Mouse (Mus musculus) T-helper 2 cell (primary cell): Measurements from ENCODE around the gene Actr10.

Source experiments
- in situ Hi-C: fragments of 300-600 bp; cut with MboI, MseI; formaldehyde crosslinking; loops from one replicate; pipeline ENCODE4 v1.15.1; 2025; ENCODE audit warnings: high pct_unique_total_duplicates

Actr10 gene

DNA sequence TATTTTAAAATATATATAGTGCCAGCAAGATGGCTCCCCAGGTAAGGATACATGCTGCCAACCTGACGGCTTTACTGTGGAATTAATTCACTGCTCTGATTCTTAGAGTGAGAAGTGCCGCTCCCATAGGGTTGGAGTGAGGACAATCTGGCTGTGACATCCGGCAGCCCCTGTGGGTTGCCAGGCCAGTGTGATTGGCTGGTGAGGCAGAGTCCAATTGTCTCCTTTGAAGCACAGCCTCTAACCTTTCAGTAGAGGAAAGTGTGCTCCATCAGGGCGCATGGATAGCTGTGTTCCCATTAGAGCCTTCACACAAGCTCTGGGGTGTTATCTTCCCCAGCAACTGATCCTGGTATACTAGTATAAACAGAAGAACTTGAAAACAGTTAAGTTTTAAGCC, 21.0 kb downstream of the Actr10 start:
- in situ Hi-C loops: loop anchor here (25.0 kb wide), 1 partner anchor 1796 kb away; the partner anchor contains the start of genes Lrr1 and Rps29

DNA sequence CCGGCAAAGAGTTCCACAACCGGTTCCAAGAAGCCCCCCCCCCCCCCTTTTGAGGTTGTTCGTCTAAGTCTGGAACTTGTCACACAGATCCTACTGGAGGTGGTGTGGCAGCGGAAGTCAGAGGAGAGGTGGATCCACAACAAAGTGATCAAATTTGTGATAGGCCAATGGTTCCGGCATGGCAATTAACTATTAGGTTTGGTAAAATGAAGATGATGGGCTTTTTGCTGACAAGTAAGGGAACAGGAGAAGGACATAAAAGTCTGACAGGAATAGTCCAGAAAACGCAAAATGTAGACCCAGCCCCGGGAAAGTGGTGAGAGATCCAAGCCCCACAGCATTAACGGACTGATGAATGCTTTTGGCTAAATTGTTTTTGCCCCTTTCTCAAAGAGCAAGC, 29.9 kb downstream of the Actr10 start:
- in situ Hi-C loops: loop anchor here (5.0 to 25.0 kb wide), 2 partner anchors 50 to 1805 kb away; partner anchors contain the start of genes Arid4a, Lrr1 and Rps29

DNA sequence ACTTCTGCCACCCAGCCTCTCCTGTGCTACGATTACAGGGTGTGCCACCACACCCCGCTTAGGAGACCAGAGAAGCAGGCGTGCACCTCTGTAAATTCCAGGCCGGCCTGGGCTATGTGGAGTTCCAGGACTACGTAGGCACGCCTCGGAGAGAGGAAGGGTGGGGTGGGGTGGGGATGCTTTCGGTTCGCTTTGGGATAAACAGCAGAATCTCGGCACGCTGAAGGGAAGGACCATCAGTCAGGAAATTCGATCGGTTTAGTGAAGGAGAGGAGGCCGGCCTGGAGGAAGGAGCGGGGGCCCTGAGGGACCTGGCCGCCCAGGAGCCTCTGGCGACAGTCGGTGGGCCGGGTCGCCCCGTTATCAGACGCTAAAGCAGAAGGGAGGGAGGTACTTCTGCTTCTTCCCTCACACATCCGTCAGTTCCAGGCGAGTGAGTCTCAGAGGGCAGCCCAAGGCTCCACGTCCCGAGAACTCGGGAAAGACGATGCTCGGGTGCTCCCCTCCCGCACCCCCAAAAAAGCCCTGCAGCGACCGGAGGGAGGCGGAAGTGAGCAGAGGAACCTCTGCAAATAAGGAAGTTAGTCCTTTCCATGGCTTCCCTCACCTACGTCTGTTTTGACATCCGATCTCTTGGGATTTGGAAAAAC, 30.6 kb downstream of the Actr10 start:
- in situ Hi-C loops: loop anchor here (5.0 to 25.0 kb wide), 2 partner anchors 49 to 1806 kb away; partner anchors contain the start of genes Arid4a, Lrr1 and Rps29

GRCm38 (mm10) chr12:70968791-70969307, 31.2 kb downstream of the Actr10 start:
- in situ Hi-C loops: loop anchor here (5.0 to 25.0 kb wide), 2 partner anchors 48 to 1807 kb away; partner anchors contain the start of genes Arid4a, Lrr1 and Rps29

- in situ Hi-C loops: loop anchor here (5.0 to 25.0 kb wide), 2 partner anchors 48 to 1807 kb away; partner anchors contain the start of genes Arid4a, Lrr1 and Rps29
Observed at GRCm38 (mm10) chr12:70969485-70970184, 32.0 kb downstream of the Actr10 start.

DNA sequence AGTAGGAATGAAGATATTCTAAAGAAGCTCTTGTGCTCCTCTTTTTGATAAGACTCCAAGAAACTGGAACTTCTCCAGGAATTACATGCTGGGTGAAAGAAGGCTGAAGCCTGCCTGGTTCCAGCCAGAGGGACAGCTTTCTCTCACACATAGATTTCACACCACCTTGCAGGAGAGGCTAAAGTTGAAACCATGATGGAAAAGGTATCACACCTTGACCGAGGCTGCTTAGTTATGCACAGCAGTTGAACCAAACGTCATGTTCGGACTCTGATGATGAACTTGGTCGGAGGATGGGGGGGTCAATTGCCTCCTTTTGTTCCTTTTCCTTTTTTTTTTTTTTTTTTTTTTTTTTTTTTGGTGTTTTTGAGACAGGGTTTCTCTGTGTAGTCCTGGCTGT, 36.2 kb downstream of the Actr10 start:
- in situ Hi-C loops: loop anchor here (25.0 kb wide), 1 partner anchor 1812 kb away; the partner anchor contains the start of genes Lrr1 and Rps29

- in situ Hi-C loops: loop anchor here (25.0 kb wide), 1 partner anchor 1812 kb away; the partner anchor contains the start of genes Lrr1 and Rps29
Observed at GRCm38 (mm10) chr12:70974441-70975266, 37.0 kb downstream of the Actr10 start, which contains the start of gene Psma3. Gene Psma3 (plus strand): TSS chr12:70974621.

GRCm38 (mm10) chr12:70975406-70975805, 37.7 kb downstream of the Actr10 start:
- in situ Hi-C loops: no loop called here

- in situ Hi-C loops: no loop called here
Observed at GRCm38 (mm10) chr12:70975891-70976290, 38.2 kb downstream of the Actr10 start.

- in situ Hi-C loops: no loop called here
Observed at GRCm38 (mm10) chr12:70978345-70978744, 40.7 kb downstream of the Actr10 start.

DNA sequence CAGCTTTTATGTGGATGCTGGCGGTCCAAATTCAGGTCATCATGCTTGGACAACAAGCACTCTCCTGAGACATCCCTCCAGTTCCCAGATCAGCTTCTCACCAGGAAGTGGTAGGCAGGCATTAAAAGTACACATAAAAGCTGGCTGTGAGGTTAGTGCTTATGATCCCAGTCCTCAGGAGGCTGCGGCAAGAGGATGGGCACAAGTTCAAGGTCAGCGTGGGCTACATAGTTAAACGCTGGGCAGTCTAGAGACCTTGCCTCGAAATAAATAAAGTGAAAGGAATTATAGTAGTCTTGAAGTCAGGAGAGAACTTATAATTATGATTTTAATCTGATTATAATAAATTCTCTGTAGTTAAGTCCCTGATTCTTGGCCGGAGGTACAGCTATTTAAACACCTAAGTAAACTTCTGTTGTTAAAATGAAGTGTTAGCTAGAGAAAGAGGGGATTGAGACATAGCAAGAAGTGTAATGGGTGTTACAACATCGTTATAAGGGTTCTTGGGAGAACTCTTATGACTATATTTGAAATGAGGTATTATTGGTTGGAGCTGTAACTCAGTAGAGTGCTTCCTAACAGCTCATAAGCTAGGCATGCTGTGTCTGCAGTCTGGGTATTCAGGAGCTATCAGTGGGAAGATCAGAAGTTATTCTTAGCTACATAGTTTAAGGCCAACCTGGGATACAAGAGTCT, 47.3 kb downstream of the Actr10 start:
- in situ Hi-C loops: no loop called here

GRCm38 (mm10) chr12:70997225-70997624, 59.6 kb downstream of the Actr10 start:
- in situ Hi-C loops: no loop called here

DNA sequence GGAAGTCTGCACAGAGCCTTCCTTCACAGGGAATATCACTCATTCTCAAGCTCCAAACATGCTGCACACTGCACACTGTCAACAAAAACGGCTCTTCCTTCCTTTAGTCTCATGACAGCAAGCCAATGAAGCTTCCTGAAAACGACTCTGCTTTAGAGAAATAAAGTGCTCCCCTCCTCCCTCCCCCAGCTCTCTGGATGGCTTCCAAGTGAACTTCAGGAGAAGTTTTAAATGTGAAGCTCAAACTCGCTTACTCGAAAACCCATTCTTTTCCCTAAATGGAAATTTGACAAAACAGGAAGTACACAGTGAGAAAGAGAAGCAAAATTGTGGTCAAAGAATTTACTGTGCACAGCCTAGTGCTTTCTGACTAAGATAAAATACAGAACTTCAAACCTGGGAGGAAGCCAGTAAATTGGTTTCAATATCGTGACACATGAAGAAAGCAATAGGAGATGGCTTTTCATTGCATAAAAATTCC, 61.8 kb downstream of the Actr10 start:
- in situ Hi-C loops: no loop called here

GRCm38 (mm10) chr12:71000344-71000743, 62.7 kb downstream of the Actr10 start:
- in situ Hi-C loops: no loop called here

GRCm38 (mm10) chr12:71001456-71001855, 63.8 kb downstream of the Actr10 start:
- in situ Hi-C loops: no loop called here

DNA sequence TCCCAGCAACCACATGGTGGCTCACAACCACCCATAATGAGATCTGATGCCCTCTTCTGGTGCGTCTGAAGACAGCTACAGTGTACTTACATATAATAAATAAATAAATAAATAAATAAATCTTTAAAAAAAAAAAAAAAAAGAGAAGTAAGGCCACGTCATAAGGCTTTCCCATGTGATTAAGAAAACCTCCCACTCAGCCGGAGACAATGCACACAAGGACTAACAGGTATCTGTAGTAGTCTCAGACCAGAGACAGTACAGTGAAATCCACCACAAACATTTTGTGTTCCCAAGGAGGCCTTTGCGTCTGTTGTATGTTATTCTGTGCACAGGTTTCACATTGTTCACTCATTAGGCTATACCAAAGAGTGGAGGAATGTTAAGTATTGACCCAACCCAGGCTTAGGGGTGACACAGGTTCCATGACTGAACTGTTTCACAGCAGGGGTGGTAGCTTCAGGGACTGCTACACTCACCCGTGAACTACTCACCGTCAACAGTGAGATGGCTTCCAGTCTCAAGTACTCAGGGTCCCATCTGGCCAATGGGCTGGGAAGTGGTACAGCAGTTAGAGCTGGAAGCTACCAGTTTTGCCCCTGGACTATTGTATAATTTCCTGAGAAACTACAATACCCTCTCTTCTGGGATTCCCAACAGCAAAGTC, 66.2 kb downstream of the Actr10 start:
- in situ Hi-C loops: no loop called here

GRCm38 (mm10) chr12:71006141-71006540, 68.5 kb downstream of the Actr10 start:
- in situ Hi-C loops: no loop called here

DNA sequence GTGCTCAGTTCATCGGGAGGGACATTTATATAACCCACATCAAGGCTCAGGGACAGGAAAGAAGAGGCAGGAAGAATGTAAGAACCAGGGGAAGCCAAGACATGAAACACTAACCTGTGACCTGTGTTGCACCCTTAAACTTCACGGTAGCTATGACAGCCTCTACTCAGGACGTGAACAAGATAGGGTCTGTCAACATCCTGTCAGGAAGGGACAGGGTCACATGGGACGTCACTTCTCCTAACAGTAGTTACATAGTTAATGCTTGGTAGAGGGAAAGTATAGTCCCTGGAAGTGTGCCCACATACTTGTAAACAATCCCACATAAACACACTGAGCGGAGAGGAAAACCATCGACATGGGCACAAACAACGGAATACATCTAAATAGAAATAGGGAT, 69.2 kb downstream of the Actr10 start:
- in situ Hi-C loops: no loop called here

DNA sequence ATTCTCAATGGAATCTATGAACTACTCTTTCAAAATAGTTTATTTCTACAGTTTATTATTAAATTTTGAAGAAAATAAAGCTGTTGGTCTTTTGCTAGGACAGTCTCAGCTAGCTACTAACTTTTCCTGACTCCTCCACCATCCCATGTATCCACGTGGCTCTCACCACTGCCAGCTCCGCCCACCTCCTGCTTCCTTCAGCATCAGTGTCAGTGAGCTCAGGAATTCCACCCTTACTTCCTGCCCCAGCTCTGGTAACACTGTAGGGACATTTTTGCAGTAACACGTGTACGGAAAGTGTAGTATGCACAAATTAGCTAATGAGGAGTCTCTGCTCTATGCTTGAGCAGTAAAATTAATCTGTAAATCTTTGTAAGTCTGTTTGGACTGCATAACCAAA, 72.1 kb downstream of the Actr10 start:
- in situ Hi-C loops: no loop called here
